Mouse (Mus musculus) liver, embryonic 14.5 days (tissue): ENCODE measurements around the gene Palmd. TPM values are rescaled to one million over a fixed set of nuclear protein-coding genes. Genes with fewer than 3 reads are reported as not detected.

Experiments used
- ATAC-seq: fragments of 200-750 bp; cut with Nextera tagmentation; 2 replicates; pipeline ENCODE4 v1.8.0; 2017; ENCODE audit warnings: moderate number of reproducible peaks, mild to moderate bottlenecking, moderate library complexity; ENCODE audit not compliant: insufficient read depth
- DNase-seq, 3 experiments: peaks; one replicate each; pipeline ENCODE4 v3.0.0-alpha.2; 2012 to 2013; ENCODE audit warnings: low read depth in 3 of 3, low spot score in 3 of 3
- H3K27ac ChIP-seq: fragments of 300-500 bp; sonication (generic); 2 replicates; pipeline ENCODE4 v1.5.1; 2014; ENCODE audit warnings: moderate library complexity, mild to moderate bottlenecking, control low read depth, inconsistent platforms
- H3K27me3 ChIP-seq: fragments of 300-500 bp; sonication (generic); 2 replicates; pipeline ENCODE4 v1.6.1; 2014; ENCODE audit warnings: mild to moderate bottlenecking, low read length, moderate library complexity; ENCODE audit not compliant: control insufficient read depth, insufficient read depth
- H3K36me3 ChIP-seq: fragments of 300-500 bp; sonication (generic); replicated peaks from 2 replicates; pipeline ENCODE4 v1.6.1; 2014; ENCODE audit warnings: low read depth; ENCODE audit not compliant: control insufficient read depth, insufficient read depth
- H3K4me1 ChIP-seq, 2 experiments: fragments of 200-500 bp in 1 of 2; fragments of 300-500 bp in 1 of 2; sonication (generic) in 1 of 2; replicated peaks; 2 replicates each; pipeline ENCODE4 v1.6.1; 2012 to 2014; ENCODE audit warnings: antibody characterized with exemption in 1 of 2, inconsistent platforms in 1 of 2, low read length in 1 of 2; ENCODE audit not compliant: control insufficient read depth in 2 of 2, insufficient read depth in 2 of 2
- H3K4me2 ChIP-seq: fragments of 300-500 bp; sonication (generic); 2 replicates; pipeline ENCODE4 v1.6.1; 2014; ENCODE audit warnings: low read depth, mild to moderate bottlenecking, control low read depth, moderate library complexity
- H3K4me3 ChIP-seq, 2 experiments: fragments of 200-500 bp in 1 of 2; fragments of 300-500 bp in 1 of 2; sonication (generic) in 1 of 2; 2 replicates each; pipeline ENCODE4 v1.5.1; 2012 to 2014; ENCODE audit warnings: low read depth in 2 of 2, low read length in 2 of 2, mild to moderate bottlenecking in 2 of 2, control low read depth in 1 of 2, inconsistent platforms in 1 of 2, moderate library complexity in 1 of 2; ENCODE audit not compliant: insufficient read depth in 1 of 2
- H3K9ac ChIP-seq: fragments of 300-500 bp; sonication (generic); replicated peaks from 2 replicates; pipeline ENCODE4 v1.6.1; 2014; ENCODE audit warnings: mild to moderate bottlenecking, control low read depth, moderate library complexity
- H3K9me3 ChIP-seq: fragments of 300-500 bp; sonication (generic); 2 replicates; pipeline ENCODE4 v1.6.1; 2016; ENCODE audit warnings: low read length, mixed read lengths; ENCODE audit not compliant: control insufficient read depth
- CTCF ChIP-seq: IDR thresholded peaks from 2 replicates; pipeline ENCODE4 v1.5.1; 2016; ENCODE audit warnings: antibody characterized with exemption, low read depth, control low read depth
- EP300 ChIP-seq: IDR thresholded peaks from 2 replicates; pipeline ENCODE4 v1.6.1; 2016; ENCODE audit warnings: antibody characterized with exemption, low read depth
- WGBS: fragments of 180-500 bp; shearing (Covaris S2); extraction: QIAGEN DNeasy Blood & Tissue Kit; methylation state at CpG from one replicate; pipeline ENCODE4 v1.1.7; 2014; ENCODE audit not compliant: insufficient replicate concordance; 5-methylcytosine and 5-hydroxymethylcytosine counted together
- polyA plus RNA-seq, 2 experiments: library from polyadenylated mRNA; depleted of rRNA in 1 of 2; stranded (reverse) in 1 of 2; unstranded in 1 of 2; fragments of >200 nt; fragmentation: Nextera tagmentation in 1 of 2; extraction: Ambion mirVana in 1 of 2; gene quantifications; 2 replicates each; pipeline versions ENCODE4 v1.2.1 to v1.2.3; 2012 to 2014

The Palmd gene
- polyA plus RNA-seq, 2 experiments: 1.3 to 2.2 TPM

- no peak for DNase-seq
- Histone ChIP-seq H3K36me3 (no peaks in the 10 kb centered on the region), H3K4me1 (no peaks in the 10 kb centered on the region), H3K27me3 (no peaks in the 10 kb centered on the region), H3K9ac (no peak overlapping the region), H3K9me3 (no peaks in the 10 kb centered on the region), H3K27ac (no peak overlapping the region), H3K4me3 (no peak overlapping the region), H3K4me2 (no peak overlapping the region)
- ATAC-seq: no peak
- WGBS: 48% methylated on average over 9 of the region's 9 CpGs
- TF ChIP-seq EP300 (no peak), CTCF (no peak)
Observed at GRCm38 (mm10) chr3:117001686-117002485, 33.1 kb upstream of the Palmd start.

GRCm38 (mm10) chr3:116993011-116993410, 24.2 kb upstream of the Palmd start:
- H3K36me3 ChIP-seq: no peaks in the 10 kb centered on the region
- TF ChIP-seq CTCF (no peak), EP300 (no peak)
- H3K27ac ChIP-seq: no peak overlapping the region
- H3K4me3 ChIP-seq: no peak overlapping the region
- no peak for ATAC-seq
- 54% methylated on average over 2 of the region's 2 CpGs for WGBS
- H3K9ac ChIP-seq: no peak overlapping the region
- no peak for DNase-seq
- no peaks in the 10 kb centered on the region for H3K9me3 ChIP-seq
- H3K4me2 ChIP-seq: no peak overlapping the region
- H3K27me3 ChIP-seq: no peaks in the 10 kb centered on the region
- H3K4me1 ChIP-seq: no peaks in the 10 kb centered on the region

GRCm38 (mm10) chr3:116991180-116991579, 22.4 kb upstream of the Palmd start:
- Histone ChIP-seq H3K36me3 (no peaks in the 10 kb centered on the region), H3K4me1 (no peaks in the 10 kb centered on the region), H3K27me3 (no peaks in the 10 kb centered on the region), H3K9ac (no peak overlapping the region), H3K4me2 (no peak overlapping the region), H3K9me3 (no peaks in the 10 kb centered on the region), H3K27ac (no peak overlapping the region), H3K4me3 (no peak overlapping the region)
- TF ChIP-seq CTCF (no peak), EP300 (no peak)
- ATAC-seq (no peak), DNase-seq (no peak)
- 55% methylated on average over 2 of the region's 2 CpGs for WGBS

- Histone ChIP-seq H3K36me3 (no peaks in the 10 kb centered on the region), H3K4me2 (no peak overlapping the region), H3K9ac (no peak overlapping the region), H3K4me3 (no peak overlapping the region), H3K4me1 (no peaks in the 10 kb centered on the region), H3K27ac (no peak overlapping the region), H3K27me3 (no peaks in the 10 kb centered on the region), H3K9me3 (no peaks in the 10 kb centered on the region)
- no peak for TF ChIP-seq EP300
- TF ChIP-seq CTCF: no peak
- DNase-seq: no peak
- 65% methylated on average over 3 of the region's 3 CpGs for WGBS
- no peak for ATAC-seq
Observed at GRCm38 (mm10) chr3:116988221-116988620, 19.4 kb upstream of the Palmd start.

- Histone ChIP-seq H3K4me2 (no peak overlapping the region), H3K4me1 (no peaks in the 10 kb centered on the region), H3K9ac (no peak overlapping the region), H3K9me3 (no peaks in the 10 kb centered on the region), H3K4me3 (no peak overlapping the region), H3K27me3 (no peaks in the 10 kb centered on the region), H3K36me3 (no peaks in the 10 kb centered on the region), H3K27ac (no peak overlapping the region)
- WGBS: 22% methylated on average over 2 of the region's 2 CpGs
- DNase-seq (no peak), ATAC-seq (no peak)
- TF ChIP-seq EP300 (no peak), CTCF (no peak)
Observed at GRCm38 (mm10) chr3:116986451-116986850, 17.7 kb upstream of the Palmd start.
